Mouse (Mus musculus): ENCODE measurements around the gene Actn3. TPM values are rescaled to one million over a fixed set of nuclear protein-coding genes. Genes with fewer than 3 reads are reported as not detected.
"Not testable (repeated sequence)": the region's sequence is repeated elsewhere in the genome, so short reads cannot be mapped to it uniquely, and the experiment has no call there.

Gene Actn3
- polyA plus RNA-seq, 1 experiment, result 0.32 TPM

DNA sequence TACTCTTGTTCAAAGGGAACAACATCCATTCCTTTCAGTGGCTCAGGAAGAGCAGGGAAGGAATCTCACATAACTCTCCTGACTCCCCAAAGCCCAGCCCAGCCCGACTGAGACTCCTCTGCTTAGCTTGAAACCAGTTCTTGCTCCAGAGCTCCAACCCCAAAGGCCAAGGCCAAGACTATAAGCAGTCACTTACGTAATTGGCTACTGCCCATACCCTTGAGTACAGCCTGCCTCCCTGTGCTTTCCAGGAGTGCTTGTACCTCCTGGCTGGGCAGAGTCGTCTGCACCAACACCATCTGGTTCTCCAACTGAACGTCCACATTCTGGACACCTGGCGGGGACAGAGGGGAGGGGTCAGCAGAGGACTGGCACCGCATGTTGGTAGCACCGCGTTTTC is 43.7 kb downstream of the Actn3 start:
- 83% methylated on average over 8 of the region's 8 CpGs for WGBS
- Histone ChIP-seq H3K4me1 (ENCODE audit: control insufficient read depth, insufficient read depth, insufficient read length, low read length) (peaks cover 13% of the 10 kb centered on the region; the same call in 1 of the 2 replicates), H3K27ac (ENCODE audit: insufficient read depth, low read depth, low read length) (no peak overlapping the region), H3K4me3 (ENCODE audit: low read depth, low read length) (no peak overlapping the region), H3K27me3 (ENCODE audit: control insufficient read depth, insufficient read depth, low read length) (no peaks in the 10 kb centered on the region), H3K36me3 (ENCODE audit: control insufficient read depth, insufficient read depth, low read length) (peaks cover 16% of the 10 kb centered on the region; the same call in 1 of the 2 replicates)
- no peak for TF ChIP-seq CTCF (IDR thresholded peaks at IDR 0.05; ENCODE audit: extremely low read depth, insufficient read length, insufficient replicate concordance, low read depth, low read length)

- 23% methylated on average over 7 of the region's 7 CpGs for WGBS
- H3K4me3 ChIP-seq (ENCODE audit: low read depth, low read length), result no peak overlapping the region
- H3K36me3 ChIP-seq (ENCODE audit: control insufficient read depth, insufficient read depth, low read length), result peaks cover 29% of the 10 kb centered on the region
Observed at GRCm38 (mm10) chr19:4829156-4829555, 48.6 kb downstream of the Actn3 start.

GRCm38 (mm10) chr19:4828444-4829114 is 49.1 kb downstream of the Actn3 start:
- 31% methylated on average over 16 of the region's 16 CpGs for WGBS
- peaks cover 7% of the 10 kb centered on the region for H3K4me1 ChIP-seq (ENCODE audit: control insufficient read depth, insufficient read depth, insufficient read length, low read length)
- H3K27me3 ChIP-seq (ENCODE audit: control insufficient read depth, insufficient read depth, low read length), result no peaks in the 10 kb centered on the region
- H3K27ac ChIP-seq (ENCODE audit: insufficient read depth, low read depth, low read length), result peak overlapping the region; percentile 57
- no peak overlapping the region for H3K4me3 ChIP-seq (ENCODE audit: low read depth, low read length)
- TF ChIP-seq POLR2A (IDR thresholded peaks at IDR 0.05; ENCODE audit: low read depth, low read length) (no peak), CTCF (IDR thresholded peaks at IDR 0.05; ENCODE audit: extremely low read depth, insufficient read length, insufficient replicate concordance, low read depth, low read length) (no peak)
- peaks cover 30% of the 10 kb centered on the region for H3K36me3 ChIP-seq (ENCODE audit: control insufficient read depth, insufficient read depth, low read length)

More at GRCm38 (mm10) chr19:4829156-4829555, 48.6 kb downstream of the Actn3 start:
- Histone ChIP-seq H3K4me1 (ENCODE audit: control insufficient read depth, insufficient read depth, insufficient read length, low read length) (peaks cover 7% of the 10 kb centered on the region), H3K27me3 (ENCODE audit: control insufficient read depth, insufficient read depth, low read length) (no peaks in the 10 kb centered on the region), H3K27ac (ENCODE audit: insufficient read depth, low read depth, low read length) (no peak overlapping the region)
- TF ChIP-seq POLR2A (IDR thresholded peaks at IDR 0.05; ENCODE audit: low read depth, low read length) (no peak), CTCF (IDR thresholded peaks at IDR 0.05; ENCODE audit: extremely low read depth, insufficient read length, insufficient replicate concordance, low read depth, low read length) (no peak)

DNA sequence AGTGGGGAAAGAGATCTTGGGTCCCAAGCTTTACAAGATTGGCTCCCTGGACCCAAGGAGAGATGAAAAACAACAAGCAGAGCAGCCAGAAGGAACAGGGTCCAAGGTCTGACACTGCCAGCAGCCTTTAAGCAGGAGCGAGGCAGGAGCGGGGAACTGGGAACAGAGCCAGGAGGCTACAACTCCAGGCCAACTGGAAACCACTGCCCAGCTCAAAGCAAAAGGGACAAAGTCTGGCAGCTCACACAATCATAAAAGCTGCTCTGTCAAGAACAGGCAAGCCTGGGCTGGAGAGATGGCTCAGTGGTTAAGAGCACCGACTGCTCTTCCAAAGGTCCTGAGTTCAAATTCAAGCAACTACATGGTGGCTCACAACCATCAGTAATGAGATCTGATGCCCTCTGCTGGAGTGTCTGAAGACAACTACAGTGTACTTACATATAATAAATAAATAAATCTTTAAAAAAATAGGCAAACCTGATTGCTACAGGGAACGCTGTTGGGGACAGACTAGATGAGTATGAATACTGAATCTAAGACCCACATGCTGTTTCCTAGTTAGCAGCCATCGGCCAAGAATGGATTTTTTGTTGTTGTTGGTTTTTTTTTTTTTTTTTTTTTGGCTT is 56.9 kb downstream of the Actn3 start:
- peak overlapping the region; percentile 55; the same call in 1 of the 2 replicates for H3K27ac ChIP-seq (ENCODE audit: insufficient read depth, low read depth, low read length)
- H3K4me1 ChIP-seq (ENCODE audit: control insufficient read depth, insufficient read depth, insufficient read length, low read length), result peaks cover 12% of the 10 kb centered on the region; the same call in 1 of the 2 replicates
- TF ChIP-seq CTCF (IDR thresholded peaks at IDR 0.05; ENCODE audit: extremely low read depth, insufficient read length, insufficient replicate concordance, low read depth, low read length) (no peak), POLR2A (IDR thresholded peaks at IDR 0.05; ENCODE audit: low read depth, low read length) (no peak)
- 14% methylated on average over 5 of the region's 5 CpGs for WGBS
- no peaks in the 10 kb centered on the region for H3K27me3 ChIP-seq (ENCODE audit: control insufficient read depth, insufficient read depth, low read length)
- H3K4me3 ChIP-seq (ENCODE audit: low read depth, low read length), result no peak overlapping the region
- peaks cover 14% of the 10 kb centered on the region for H3K36me3 ChIP-seq (ENCODE audit: control insufficient read depth, insufficient read depth, low read length)

- 25% methylated on average over 1 of the region's 1 CpGs for WGBS
- peak overlapping the region; percentile 97 for H3K27ac ChIP-seq (ENCODE audit: insufficient read depth, low read depth, low read length)
Observed at GRCm38 (mm10) chr19:4817182-4817835, 60.4 kb downstream of the Actn3 start.

GRCm38 (mm10) chr19:4813015-4813414 is 64.7 kb downstream of the Actn3 start:
- no peaks in the 10 kb centered on the region for H3K27me3 ChIP-seq (ENCODE audit: control insufficient read depth, insufficient read depth, low read length)

More at GRCm38 (mm10) chr19:4817182-4817835, 60.4 kb downstream of the Actn3 start:
- no peak for TF ChIP-seq POLR2A (IDR thresholded peaks at IDR 0.05; ENCODE audit: low read depth, low read length)
- TF ChIP-seq CTCF (IDR thresholded peaks at IDR 0.05; ENCODE audit: extremely low read depth, insufficient read length, insufficient replicate concordance, low read depth, low read length), result no peak
- Histone ChIP-seq H3K36me3 (ENCODE audit: control insufficient read depth, insufficient read depth, low read length) (no peaks in the 10 kb centered on the region), H3K4me3 (ENCODE audit: low read depth, low read length) (peak overlapping the region; percentile 32; the same call in 1 of the 2 replicates), H3K4me1 (ENCODE audit: control insufficient read depth, insufficient read depth, insufficient read length, low read length) (peaks cover 12% of the 10 kb centered on the region; the same call in 1 of the 2 replicates), H3K27me3 (ENCODE audit: control insufficient read depth, insufficient read depth, low read length) (no peaks in the 10 kb centered on the region)

GRCm38 (mm10) chr19:4812334-4812949 is 65.3 kb downstream of the Actn3 start:
- Histone ChIP-seq H3K4me1 (ENCODE audit: control insufficient read depth, insufficient read depth, insufficient read length, low read length) (peaks cover 14% of the 10 kb centered on the region; the same call in 1 of the 2 replicates), H3K27ac (ENCODE audit: insufficient read depth, low read depth, low read length) (peak overlapping the region; percentile 84)
- 61% methylated on average over 8 of the region's 8 CpGs for WGBS
- not testable (repeated sequence) for H3K36me3 ChIP-seq (ENCODE audit: control insufficient read depth, insufficient read depth, low read length); H3K27me3 ChIP-seq (ENCODE audit: control insufficient read depth, insufficient read depth, low read length); H3K4me3 ChIP-seq (ENCODE audit: low read depth, low read length)

More at GRCm38 (mm10) chr19:4813015-4813414, 64.7 kb downstream of the Actn3 start:
- TF ChIP-seq POLR2A (IDR thresholded peaks at IDR 0.05; ENCODE audit: low read depth, low read length) (no peak), CTCF (IDR thresholded peaks at IDR 0.05; ENCODE audit: extremely low read depth, insufficient read length, insufficient replicate concordance, low read depth, low read length) (peak; percentile 31; the same call in 1 of the 2 replicates)
- H3K27ac ChIP-seq (ENCODE audit: insufficient read depth, low read depth, low read length), result no peak overlapping the region
- H3K4me3 ChIP-seq (ENCODE audit: low read depth, low read length), result no peak overlapping the region
- peaks cover 16% of the 10 kb centered on the region; the same call in 1 of the 2 replicates for H3K4me1 ChIP-seq (ENCODE audit: control insufficient read depth, insufficient read depth, insufficient read length, low read length)
- 92% methylated on average over 6 of the region's 6 CpGs for WGBS
- H3K36me3 ChIP-seq (ENCODE audit: control insufficient read depth, insufficient read depth, low read length), result no peaks in the 10 kb centered on the region
